Mouse (Mus musculus) testis, adult 2 months (tissue): ENCODE data around the gene Bckdhb.

Experiments
- CTCF ChIP-seq: fragments of 200-500 bp; IDR thresholded peaks from 2 replicates; pipeline ENCODE4 v1.5.1; 2012; ENCODE audit warnings: low read depth, mild to moderate bottlenecking, inconsistent platforms, low read length, moderate library complexity; ENCODE audit not compliant: control insufficient read depth, insufficient read depth, insufficient replicate concordance
- POLR2A ChIP-seq: fragments of 200-500 bp; IDR thresholded peaks from 2 replicates; pipeline ENCODE4 v1.6.1; 2012; ENCODE audit warnings: low read depth, mild to moderate bottlenecking, inconsistent platforms, low read length, moderate library complexity; ENCODE audit not compliant: control insufficient read depth

GRCm38 (mm10) chr9:84117337-84117736 lies 192.4 kb downstream of the Bckdhb start:
- TF ChIP-seq POLR2A (no peak), CTCF (no peak)
